Mouse (Mus musculus) right cerebral cortex, adult 18-20 months (tissue): ENCODE measurements around the gene Slc36a1.
A peak's percentile ranks its signal among the peaks of the same experiment; 100 is the strongest.

Experiments
- DNase-seq: peaks from one replicate; pipeline ENCODE4 v3.0.0; 2022; ENCODE audit warnings: mixed read lengths

Gene Slc36a1

GRCm38 (mm10) chr11:55204159-55204596 lies at the start of gene Slc36a1:
Gene Slc36a1, plus strand, starts transcription at chr11:55204350.
- DNase-seq = peak; percentile 95

GRCm38 (mm10) chr11:55154398-55155069 lies 49.6 kb upstream of the Slc36a1 start:
- no peak for DNase-seq

- DNase-seq = no peak
Measured at GRCm38 (mm10) chr11:55155070-55155421, 49.1 kb upstream of the Slc36a1 start.

- peak; percentile 68 for DNase-seq
Measured at GRCm38 (mm10) chr11:55158785-55159359, 45.3 kb upstream of the Slc36a1 start.

GRCm38 (mm10) chr11:55162670-55163069 lies 41.5 kb upstream of the Slc36a1 start:
- DNase-seq = peak; percentile 52

GRCm38 (mm10) chr11:55164723-55165122 lies 39.4 kb upstream of the Slc36a1 start:
- DNase-seq = peak; percentile 43

- DNase-seq = no peak
Measured at GRCm38 (mm10) chr11:55165748-55166147, 38.4 kb upstream of the Slc36a1 start.

GRCm38 (mm10) chr11:55168504-55168903 lies 35.6 kb upstream of the Slc36a1 start:
- no peak for DNase-seq

GRCm38 (mm10) chr11:55168914-55169313 lies 35.2 kb upstream of the Slc36a1 start:
- DNase-seq = no peak

- no peak for DNase-seq
Measured at GRCm38 (mm10) chr11:55170501-55170900, 33.6 kb upstream of the Slc36a1 start.

- DNase-seq = no peak
Measured at GRCm38 (mm10) chr11:55178830-55179229, 25.3 kb upstream of the Slc36a1 start.

GRCm38 (mm10) chr11:55179856-55180255 lies 24.3 kb upstream of the Slc36a1 start:
- DNase-seq = no peak

GRCm38 (mm10) chr11:55183124-55183523 lies 21.0 kb upstream of the Slc36a1 start:
- DNase-seq = no peak

GRCm38 (mm10) chr11:55184246-55184645 lies 19.9 kb upstream of the Slc36a1 start:
- no peak for DNase-seq

GRCm38 (mm10) chr11:55184733-55185291 lies 19.3 kb upstream of the Slc36a1 start, which contains the start of gene Slc36a2:
Gene Slc36a2, minus strand, starts transcription at chr11:55185077.
- DNase-seq = no peak

- DNase-seq = no peak
Measured at GRCm38 (mm10) chr11:55187292-55187691, 16.9 kb upstream of the Slc36a1 start.

- no peak for DNase-seq
Measured at GRCm38 (mm10) chr11:55187777-55188176, 16.4 kb upstream of the Slc36a1 start.

- no peak for DNase-seq
Measured at GRCm38 (mm10) chr11:55190216-55190615, 13.9 kb upstream of the Slc36a1 start.

GRCm38 (mm10) chr11:55197086-55197485 lies 7.1 kb upstream of the Slc36a1 start:
- no peak for DNase-seq

GRCm38 (mm10) chr11:55197740-55198510 lies 6.2 kb upstream of the Slc36a1 start:
- no peak for DNase-seq

- no peak for DNase-seq
Measured at GRCm38 (mm10) chr11:55204602-55205001, 452 bp downstream of the Slc36a1 start.

- no peak for DNase-seq
Measured at GRCm38 (mm10) chr11:55208001-55208690, 4.0 kb downstream of the Slc36a1 start.

- no peak for DNase-seq
Measured at GRCm38 (mm10) chr11:55209032-55209431, 4.9 kb downstream of the Slc36a1 start.
